Mouse (Mus musculus): ENCODE results near the gene Tmem51. TPM values are rescaled to one million over a fixed set of nuclear protein-coding genes. Genes with fewer than 3 reads are reported as not detected.

Gene Tmem51
- polyA plus RNA-seq, 1 experiment = not detected

GRCm38 (mm10) chr4:142054580-142054979 is 29.5 kb downstream of the Tmem51 start:
- TF ChIP-seq GATA1 (IDR thresholded peaks at IDR 0.05; ENCODE audit: low read length) = no peak

DNA sequence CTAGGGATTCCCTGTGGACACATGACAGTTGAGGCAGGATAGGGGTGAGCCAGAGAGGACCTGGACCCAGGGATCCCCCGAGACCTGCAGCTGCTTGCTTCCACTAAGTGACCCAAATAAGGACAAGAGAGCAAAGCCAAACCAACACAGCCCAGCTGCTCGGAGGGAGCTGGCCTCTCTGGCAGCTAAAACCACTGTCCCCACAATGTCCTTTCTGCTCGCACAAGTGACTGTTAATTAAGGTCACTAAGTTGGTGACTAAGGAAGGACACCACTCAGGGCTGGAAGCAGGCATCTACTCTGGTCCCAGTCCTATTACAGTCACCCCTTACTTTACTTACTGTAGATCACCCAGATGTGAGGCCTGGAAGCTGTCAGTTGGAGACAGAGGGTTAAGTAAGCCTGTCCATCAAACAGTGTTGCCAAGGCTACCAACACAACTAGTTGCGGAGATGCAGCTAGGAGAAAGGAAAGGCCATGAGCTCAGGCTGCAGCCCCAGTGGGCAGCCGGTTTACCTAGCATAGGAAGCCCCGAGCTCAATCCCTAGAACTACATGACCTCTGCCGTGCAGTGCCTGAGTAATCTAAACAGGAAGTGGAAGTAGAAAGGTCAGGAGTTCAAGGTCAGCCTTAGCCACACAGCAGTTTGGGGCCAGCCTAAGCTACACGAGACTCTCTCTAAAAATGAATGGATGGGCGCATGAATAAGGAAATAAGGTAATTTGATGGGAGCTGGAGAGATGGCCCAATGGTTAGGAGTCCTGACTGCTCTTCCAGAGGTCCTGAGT is 30.2 kb downstream of the Tmem51 start:
- no peak for TF ChIP-seq GATA1 (IDR thresholded peaks at IDR 0.05; ENCODE audit: low read length)

DNA sequence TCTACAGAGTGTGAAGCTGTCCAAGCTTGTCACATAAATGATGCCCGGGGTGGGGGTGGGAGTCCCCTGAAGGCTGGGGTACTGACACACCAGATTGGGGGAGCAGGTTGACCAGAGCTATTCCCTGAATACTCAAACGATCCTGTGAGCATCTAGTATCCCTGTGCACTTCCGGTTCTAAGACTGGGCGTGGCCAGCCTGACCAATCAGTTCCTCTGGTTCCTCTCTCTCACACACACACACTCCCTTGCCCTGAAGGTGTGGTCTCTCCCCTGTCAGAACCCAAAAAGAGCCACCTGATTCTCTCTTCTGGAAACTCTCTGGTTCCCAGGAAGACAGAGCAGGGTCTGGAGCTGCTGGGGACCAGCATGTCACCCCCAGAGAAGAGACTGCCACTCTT is 30.8 kb downstream of the Tmem51 start:
- TF ChIP-seq GATA1 (IDR thresholded peaks at IDR 0.05; ENCODE audit: low read length) = no peak

DNA sequence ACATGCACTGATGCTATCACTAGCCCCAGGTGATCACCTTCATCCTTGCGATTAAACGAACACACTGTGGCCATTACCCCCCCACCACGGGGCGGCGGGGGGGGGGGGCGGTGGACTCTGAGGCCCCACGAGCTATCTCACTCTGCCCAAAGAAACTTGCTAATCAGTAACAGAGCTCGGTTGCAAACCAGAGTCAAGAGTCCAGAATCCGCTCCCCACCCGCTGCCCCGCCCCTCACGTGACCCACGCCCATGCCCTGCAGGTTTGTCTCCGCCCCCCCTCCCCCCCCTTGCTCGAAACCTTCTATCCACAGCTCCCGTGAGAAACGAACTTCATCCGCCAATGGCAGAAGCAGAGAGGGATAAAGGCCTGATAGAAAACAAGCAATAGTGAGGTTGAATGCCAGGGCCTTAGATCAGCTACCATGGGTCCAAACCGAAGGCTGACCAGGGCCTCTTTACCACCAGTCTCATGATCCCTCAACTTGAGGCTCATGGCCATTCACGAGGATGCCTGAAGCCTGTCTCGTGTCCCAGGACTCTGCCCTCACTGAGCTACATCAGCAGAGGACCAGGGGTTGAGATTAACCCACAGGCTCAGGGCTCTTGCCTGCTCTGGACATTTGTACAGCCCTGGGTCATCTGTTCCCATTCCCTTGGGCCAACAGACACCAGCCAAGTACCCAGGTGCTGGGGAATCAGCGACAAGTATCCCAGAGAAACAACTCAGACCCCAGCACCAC is 31.5 kb downstream of the Tmem51 start:
- TF ChIP-seq GATA1 (IDR thresholded peaks at IDR 0.05; ENCODE audit: low read length) = no peak

DNA sequence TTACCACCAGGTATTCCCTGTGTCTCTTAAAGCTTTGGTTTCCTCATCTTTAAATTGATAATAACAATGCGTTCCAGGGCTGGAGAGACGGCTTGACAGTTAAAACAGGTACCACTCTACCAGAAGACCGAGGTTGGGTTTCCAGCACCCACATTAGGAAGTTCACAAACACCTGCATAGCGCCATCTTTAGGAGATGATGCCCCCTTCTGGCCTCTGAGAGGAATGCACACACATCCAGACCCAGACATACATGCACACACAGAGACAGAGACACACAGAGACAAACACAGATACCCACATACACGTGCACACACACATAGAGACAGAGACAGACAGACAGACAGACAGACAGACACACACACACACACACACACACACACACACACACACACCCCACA is 34.1 kb downstream of the Tmem51 start:
- no peak for TF ChIP-seq GATA1 (IDR thresholded peaks at IDR 0.05; ENCODE audit: low read length)

- no peak for TF ChIP-seq GATA1 (IDR thresholded peaks at IDR 0.05; ENCODE audit: low read length)
Observed at GRCm38 (mm10) chr4:142048391-142048790, 35.7 kb downstream of the Tmem51 start.

GRCm38 (mm10) chr4:142047005-142047404 is 37.1 kb downstream of the Tmem51 start:
- no peak for TF ChIP-seq GATA1 (IDR thresholded peaks at IDR 0.05; ENCODE audit: low read length)

- TF ChIP-seq GATA1 (IDR thresholded peaks at IDR 0.05; ENCODE audit: low read length) = no peak
Observed at GRCm38 (mm10) chr4:142046496-142046895, 37.6 kb downstream of the Tmem51 start.

GRCm38 (mm10) chr4:142045595-142046163 is 38.4 kb downstream of the Tmem51 start:
- no peak for TF ChIP-seq GATA1 (IDR thresholded peaks at IDR 0.05; ENCODE audit: low read length)

DNA sequence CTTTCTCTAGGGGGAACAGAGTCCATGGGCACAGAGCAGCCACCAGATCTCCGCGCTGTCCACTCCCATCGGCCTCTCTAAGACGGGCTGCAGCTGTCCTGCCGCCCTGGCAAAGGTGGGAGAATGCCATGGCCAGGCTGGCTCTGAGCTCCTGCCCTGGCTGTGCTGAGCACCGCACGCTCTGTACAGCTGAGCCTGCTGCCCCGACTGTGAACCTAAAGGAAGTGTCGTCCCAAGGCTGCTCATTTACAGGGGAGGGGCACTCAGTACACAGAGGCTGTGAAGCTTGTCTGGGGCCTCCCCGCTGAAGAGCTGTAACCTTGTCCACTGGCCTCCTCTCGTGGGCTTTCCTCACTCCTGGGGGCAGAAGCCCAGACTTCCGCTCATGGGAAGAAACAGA is 39.7 kb downstream of the Tmem51 start:
- TF ChIP-seq GATA1 (IDR thresholded peaks at IDR 0.05; ENCODE audit: low read length) = no peak

DNA sequence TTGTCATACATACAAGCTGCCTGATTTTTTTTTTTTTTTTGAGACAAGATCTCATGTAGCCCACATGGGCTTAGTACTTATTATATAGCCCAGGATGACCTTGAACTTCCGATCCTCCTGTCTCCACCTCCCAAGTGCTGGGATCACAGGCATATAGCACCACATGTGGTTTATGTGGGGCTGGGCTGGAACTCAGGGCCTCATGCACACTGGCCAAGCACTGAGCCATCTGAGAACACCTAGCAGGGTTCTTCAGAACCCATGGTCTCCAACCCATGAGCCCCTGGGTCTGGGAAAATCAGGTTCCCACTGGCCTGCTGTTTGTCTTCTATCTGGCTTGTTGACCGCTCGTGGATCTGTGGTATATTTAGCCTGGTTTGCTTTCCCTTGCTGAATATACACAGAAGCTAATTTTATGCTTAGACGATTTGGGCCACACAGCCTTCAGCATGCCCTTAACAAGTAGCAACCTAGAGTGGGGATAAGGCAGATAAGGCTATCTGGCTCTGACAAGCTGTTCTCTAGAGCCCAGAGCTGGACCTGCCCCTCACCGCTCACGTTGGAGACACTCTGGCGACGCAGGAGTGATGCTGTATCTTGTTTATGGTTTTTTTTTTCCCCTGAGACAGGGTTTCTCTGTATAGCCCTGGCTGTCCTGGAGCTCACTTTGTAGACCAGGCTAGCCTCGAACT is 44.3 kb downstream of the Tmem51 start:
- TF ChIP-seq GATA1 (IDR thresholded peaks at IDR 0.05; ENCODE audit: low read length) = no peak

DNA sequence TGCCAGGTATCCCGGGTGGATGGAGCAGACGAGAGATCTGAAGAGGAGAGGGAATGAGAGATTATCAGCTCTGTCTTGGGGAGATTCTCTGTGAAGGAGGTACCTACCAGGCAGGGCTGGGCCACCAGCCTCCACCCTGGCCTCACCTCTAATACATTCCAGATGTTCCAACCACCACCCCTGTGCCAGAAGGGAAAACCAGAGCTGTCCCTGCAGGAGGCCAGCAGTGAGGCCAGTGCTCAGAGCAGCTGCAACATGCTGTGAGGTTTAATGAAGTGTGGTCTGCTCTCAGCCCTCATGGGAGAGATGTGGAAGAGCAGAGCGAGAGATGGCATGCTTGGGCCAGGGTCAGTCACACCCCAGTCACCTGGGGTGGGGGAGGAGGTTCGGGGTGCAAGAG is 46.2 kb downstream of the Tmem51 start:
- TF ChIP-seq GATA1 (IDR thresholded peaks at IDR 0.05; ENCODE audit: low read length) = no peak

- no peak for TF ChIP-seq GATA1 (IDR thresholded peaks at IDR 0.05; ENCODE audit: low read length)
Observed at GRCm38 (mm10) chr4:142028533-142028932, 55.6 kb downstream of the Tmem51 start.

GRCm38 (mm10) chr4:142026965-142027364 is 57.1 kb downstream of the Tmem51 start:
- TF ChIP-seq GATA1 (IDR thresholded peaks at IDR 0.05; ENCODE audit: low read length) = no peak

GRCm38 (mm10) chr4:142024536-142024935 is 59.6 kb downstream of the Tmem51 start:
- no peak for TF ChIP-seq GATA1 (IDR thresholded peaks at IDR 0.05; ENCODE audit: low read length)

DNA sequence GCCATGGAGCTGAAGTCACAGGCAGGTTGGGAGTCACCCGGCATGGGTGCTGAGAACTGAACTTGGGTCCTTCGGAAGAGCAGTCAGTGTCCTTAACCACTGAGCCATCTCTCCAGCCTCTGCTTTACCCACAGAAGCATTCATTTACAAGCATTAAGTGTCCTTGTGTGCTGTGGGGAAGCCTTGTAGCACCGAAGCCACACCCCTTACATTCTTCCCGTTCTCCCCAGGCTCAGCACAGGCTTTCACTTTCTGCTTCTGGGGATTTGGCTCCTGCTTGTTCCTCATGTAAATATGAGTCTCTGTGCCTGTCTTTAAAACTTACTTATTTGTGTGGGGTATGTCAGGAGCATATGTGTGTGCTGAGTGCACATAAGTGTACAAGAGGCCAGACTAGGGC is 60.9 kb downstream of the Tmem51 start:
- no peak for TF ChIP-seq GATA1 (IDR thresholded peaks at IDR 0.05; ENCODE audit: low read length)
